Mouse (Mus musculus): ENCODE results near the gene Magi1.

DNA sequence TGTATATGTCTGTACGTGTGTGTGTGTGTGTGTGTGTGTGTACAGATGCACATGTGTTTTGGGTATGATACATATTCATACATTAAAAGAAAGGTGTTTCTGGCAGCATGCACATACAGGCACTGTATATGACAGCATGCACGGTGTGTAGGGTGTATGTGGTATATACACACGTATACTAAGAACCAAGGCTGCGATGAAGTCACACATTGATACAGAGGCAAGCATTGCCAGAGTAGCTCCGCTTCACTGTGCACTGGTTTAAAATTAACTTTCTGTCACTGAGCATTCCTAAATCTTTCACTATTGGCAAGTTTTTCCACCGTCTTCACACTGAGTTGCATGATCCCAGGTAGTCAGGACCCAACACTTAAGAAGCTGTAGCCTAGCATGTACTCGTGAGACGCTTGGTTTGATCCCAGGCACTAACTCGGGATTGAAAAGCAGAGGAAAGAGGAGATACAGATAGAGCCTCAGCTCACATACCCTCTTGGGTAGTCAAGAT, 34.4 kb downstream of the Magi1 start:
- no peak for TF ChIP-seq CTCF (IDR thresholded peaks at IDR 0.05)
- TF ChIP-seq EP300 (IDR thresholded peaks at IDR 0.05; ENCODE audit: insufficient read depth, low read depth, low read length), result no peak
